Mouse (Mus musculus) cerebellum, adult 18-20 months (tissue): ENCODE results near the gene Dph1.

Experiments used
- DNase-seq, 2 experiments: peaks; one replicate each; pipeline ENCODE4 v3.0.0; 2021

Gene Dph1

DNA sequence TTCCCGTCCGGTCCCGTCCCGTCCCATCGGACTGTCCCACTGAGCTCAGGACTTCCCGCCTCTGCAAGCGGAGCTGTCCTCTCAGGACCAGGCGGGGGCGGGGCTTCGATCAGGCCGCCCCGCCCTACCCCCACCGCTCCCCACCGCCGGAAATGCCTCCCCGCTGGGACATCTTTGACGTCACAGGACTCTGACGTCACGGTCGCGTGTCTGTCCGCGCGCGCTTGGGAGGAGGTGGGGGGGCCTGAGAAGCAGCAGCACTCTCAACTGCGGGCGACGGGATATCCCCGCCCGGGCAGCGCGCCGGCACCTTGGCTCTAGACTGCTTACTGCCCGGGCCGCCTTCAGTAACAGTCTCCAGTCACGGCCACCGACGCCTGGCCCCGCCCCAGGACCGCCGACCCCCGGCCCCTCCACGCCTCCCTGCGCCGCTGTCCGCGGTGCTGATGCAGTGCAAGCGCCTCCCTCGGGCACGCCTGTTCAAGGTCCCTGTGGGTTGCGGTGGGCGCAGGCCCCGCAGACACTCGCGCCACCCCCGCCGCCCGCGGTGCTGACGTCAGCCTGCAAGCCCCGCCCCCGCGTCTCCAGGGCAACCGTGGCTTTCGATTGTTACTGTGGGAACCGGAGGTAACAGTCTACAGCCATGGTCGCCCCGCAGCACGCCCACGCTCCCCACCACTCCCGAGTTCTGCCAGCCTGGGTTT is 17.8 kb downstream of the Dph1 start:
- peak; percentile 85 to 93 for DNase-seq

DNA sequence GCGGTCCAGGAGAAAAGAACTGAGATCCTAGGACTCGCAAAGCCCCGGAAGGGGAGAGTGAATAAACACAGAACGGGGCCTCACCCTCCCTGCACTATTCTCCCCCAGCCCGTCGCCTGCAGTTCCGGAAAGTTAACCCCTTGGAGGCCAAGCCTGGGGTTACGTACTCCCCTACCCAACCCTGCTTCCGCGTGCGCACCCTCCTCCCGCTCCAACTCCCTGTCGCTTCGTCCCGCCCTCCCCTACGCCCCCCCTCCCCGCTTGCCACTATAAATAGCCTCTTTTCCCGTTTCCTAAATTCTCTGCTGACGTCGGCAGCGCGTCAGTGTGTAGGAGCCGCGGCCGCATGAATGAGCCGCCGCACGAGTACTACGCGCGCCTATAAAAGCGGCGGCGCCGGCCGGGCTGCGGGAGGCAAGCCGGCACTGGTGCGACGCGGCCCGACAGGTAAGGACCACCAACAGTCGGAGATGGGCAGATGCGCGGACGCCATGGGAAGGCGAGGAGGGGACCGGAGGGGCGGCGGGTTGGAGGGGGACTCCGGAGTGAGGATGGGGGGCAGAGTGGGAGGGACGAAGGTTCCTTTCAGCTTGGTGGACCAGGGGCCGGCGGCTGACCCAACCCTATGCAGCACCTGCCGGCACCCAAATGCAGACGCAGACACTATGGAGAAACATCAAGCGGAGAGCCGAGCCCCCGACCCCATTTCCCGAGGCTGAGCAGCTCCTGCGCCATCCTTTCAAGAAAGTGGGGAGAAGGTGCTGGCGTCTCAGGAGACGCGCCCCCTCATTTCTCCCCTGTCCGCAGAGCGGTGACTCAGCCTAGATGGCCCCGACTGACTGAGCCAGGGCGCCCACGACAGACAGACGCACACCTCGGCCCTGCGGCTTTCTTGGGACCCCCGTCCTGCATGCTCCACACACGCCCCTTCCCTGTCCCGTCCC is 18.6 kb downstream of the Dph1 start:
- DNase-seq = peak; percentile 66 to 71

DNA sequence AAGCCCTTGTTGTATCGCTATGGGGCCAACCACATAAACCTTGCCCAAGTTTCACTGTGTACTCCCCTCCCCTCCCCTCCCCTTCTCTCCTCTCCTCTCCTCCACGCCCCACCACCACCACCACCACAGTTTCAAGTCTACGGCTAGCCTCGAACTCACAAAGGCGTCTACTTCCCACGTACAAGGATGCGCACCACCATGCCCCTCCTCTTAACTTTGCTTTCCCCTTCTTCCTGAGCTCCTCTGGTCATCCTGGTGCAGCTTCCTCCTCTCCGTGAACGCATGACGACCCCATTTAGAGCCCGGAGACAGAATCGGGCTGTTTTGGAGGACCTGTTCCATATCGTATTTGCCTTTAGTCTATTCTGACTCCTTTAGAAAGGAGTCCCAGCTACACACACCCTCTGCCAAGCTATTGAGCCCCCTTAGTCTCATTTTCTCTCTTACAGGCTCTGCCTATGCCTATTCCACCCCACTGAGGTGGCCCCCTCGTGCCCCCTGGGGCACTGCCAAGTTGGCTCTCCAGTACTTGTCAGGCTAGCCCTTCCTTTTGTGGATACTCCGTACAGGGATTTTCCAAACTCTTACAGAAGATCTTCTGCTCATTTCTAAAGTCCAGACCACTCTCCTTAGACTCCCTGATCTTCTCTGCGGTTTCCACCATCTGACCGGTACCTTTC is 19.7 kb downstream of the Dph1 start:
- DNase-seq = peak in 1 of 2 experiments; percentile 53

DNA sequence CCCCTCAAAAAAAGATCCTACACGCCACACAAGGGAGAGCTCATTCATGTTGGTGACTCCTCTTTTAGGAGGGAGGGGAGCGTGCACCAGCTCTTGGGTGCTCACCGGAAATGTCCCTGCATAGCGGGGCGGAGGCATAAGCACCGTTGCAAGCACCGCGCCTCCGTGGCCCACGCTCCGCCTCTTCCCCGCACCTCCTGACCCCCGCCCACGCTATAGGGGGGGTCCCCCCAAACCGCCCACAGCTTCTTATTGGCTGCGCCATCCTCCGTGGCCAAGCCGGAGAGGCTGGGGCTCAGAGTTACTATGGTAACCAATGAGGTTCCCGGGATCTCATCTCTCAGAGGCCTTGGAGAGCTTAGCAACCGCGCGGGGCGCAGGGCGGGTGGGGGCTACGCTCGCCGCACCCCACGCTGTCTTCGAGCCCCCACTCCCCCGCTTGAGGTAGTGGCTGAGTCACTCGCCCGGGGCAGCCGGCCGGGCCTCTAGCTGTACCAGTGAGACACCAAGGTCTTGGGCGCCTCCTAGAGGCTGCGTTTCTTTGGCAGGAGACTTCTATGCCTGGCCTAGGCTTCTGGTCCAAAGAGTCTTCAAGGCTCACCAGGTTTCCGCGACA is 20.8 kb downstream of the Dph1 start:
- peak; percentile 97 to 98 for DNase-seq

DNA sequence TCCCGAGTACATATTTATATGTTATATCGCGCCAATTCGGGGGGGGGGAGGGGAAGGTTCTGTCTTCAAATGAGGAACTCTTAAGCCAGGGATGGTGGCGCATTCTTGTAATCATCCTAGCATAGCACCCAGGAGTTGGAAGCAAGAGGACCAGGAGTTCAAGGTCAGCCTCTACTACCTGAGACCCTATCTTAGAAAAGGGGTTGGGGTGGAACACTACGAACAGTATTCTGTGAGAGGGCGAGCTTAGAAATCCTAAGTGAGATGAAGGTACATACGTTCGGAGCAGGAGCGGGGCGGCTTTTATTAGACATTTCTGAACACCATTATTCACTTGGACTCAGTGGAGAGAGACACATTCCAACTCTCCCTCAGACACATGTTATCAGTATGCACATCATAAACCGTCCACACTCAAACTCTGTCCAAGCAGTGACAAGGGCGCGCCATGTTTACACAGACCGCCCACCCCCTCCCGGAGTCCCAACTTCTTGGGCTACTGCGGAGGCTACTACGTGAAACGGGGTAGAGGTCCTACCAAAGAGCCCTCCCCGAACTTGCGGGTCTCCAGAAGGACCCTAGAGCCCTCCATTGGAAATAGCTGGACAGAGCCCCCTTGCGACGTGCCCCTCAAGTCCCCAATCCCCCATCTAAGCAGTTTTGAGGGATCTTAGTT is 21.5 kb downstream of the Dph1 start, which contains the start of gene Hic1:
Hic1 (minus strand) TSS at position 115 of the 676 bp plus-strand sequence.
- DNase-seq = peak in 1 of 2 experiments; percentile 48

DNA sequence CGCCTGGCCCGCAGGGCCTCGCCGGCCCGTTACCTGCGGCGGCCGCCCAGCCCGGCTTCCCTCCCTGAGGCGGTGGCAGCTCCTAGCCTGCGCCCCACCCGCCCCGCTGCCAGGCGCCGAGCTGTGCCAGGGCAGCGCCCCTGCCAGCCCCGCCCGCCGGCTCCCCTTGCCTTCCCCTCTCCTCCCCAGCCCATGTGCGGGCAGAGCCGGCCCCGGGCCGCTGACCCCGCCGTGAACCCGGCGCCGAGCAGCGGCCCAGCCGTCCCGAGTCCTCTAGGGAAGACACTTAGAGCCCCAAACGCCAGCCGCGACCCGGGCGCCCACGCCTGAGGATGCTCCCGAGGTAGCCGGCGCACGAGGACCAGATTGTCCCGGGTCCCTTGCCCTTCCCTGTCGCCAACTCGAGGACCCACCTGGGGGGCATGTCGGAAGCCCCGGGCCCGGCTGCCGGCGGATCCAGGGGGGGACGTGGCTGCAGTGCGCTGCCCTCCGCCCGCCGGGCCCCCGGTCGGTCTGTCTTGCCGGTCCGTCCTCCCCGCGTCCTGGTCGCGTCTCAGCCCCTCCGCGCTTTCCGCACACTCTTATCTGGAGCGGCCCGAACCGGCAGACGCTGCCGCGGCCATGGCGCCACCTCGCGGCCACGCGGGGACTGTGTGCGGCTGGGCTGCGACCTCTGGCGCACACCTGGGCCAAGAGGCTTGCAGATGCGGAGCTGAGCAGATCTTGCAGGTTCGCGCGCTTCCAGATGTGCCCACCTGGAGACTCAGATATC is 22.3 kb downstream of the Dph1 start:
- DNase-seq = peak; percentile 75 to 89

DNA sequence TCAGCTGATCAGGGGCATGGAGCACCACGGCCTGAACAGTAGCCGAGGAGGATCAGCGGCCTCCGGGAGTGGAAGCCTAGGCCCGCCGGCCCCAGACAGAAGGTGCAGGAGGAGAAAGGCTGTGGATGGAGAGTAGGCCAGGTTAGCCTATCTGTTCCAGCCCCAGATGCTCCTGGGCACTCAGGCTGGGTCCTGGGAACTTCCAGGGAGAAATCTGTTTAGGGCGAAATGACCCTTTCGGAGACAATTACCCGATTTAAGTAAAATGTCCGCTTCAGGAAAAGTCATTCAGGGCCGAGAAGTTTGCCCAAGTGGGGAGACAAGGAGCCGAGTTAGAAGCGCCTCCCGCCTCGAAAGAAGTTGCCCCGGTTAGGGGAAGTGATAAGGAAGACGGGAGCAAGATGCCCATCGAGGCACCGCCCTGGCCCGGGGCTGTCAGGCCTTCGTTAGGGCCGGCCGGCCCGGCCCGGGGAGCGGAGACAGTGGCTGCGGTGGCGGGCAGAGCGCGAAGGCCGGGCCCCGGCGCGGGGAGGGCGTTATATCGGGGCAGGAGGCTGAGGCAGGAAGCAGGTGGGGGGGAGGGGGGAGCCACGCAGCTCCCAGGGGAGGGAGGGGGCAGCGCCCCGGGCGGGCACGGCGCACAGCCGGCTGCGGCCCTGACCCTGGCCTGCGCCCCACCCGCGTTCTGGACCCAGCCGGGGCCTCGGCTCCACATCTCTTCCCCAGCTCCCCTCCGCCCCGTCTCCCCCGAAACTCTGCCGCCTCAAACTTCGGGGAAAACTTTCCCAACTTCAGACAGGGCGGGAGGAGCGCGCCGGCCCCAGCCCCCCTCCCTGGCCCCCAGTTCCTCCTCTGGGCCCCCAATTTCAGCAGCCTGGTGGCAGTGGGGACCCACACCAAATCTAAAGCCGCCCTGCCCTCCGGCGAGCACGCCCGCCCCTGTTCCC is 23.1 kb downstream of the Dph1 start:
- DNase-seq = peak in 1 of 2 experiments; percentile 28

DNA sequence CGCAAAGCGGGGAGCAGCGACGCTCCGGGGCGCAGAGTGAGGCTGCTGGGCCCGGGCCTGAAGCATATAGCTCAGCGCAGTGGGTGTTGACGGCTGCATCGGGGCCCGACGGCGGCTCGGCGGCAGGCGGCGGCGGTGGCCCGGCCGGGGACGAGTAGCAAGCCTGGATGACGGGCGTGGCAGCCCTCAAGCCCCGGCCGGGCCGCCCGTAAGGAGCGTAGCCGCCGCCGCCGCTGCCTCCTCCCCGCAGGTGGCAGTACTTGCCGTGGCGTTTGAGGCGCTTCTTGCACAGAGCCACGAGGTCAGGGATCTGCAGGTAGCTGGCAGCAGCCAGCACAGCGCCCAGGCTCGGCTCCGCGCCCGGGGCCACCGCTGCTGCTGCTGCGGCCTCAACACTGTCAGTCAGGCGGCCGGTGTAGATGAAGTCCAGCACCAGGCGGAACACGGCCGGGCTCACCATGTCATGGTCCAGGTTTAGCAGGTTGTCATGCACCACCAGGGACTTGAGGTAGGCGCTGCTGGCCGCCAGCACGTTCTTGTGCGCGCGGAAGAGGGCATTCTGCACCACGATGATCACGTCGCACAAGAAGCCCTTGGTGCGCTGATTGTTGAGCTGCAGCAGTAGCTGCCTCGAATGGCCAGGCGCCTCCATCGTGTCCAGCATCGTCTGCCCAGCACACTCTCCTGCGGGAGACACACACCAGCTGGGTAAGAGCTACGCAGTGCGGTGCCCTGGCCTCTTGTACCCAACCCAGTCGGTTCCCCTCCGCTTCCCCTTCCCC is 24.0 kb downstream of the Dph1 start:
- peak; percentile 26 to 48 for DNase-seq

DNA sequence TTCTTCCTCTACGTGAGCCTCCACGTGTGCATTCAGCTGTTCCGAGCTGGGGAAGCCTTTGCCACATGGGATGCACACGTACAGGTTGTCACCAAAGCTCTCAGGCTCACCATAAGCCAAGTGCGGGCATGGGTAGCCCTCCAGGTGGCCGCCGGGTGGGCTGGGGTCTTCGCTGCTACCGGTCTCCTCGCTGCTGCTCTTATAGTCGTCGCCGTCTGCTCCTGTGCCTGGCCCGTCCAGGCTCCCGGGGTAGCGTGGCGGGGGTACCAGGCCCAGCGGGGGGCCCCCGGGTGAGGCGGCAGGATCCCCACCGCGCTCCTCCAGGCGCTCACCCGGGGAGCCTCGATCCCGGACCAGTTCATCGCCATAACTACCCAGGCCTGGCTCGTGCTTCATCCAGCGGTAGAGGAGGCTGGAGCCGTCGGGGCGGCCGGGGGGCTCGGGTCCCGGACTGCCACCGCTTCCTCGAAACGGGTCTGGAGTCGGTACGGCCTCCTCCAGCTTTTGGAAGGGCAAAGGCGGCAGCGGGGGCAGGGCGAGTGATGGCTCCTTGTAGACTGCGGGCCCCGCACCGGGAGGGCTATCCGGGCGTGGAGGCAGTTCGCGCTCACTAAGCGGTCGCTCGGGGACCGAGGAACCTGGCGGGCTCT is 24.7 kb downstream of the Dph1 start:
- DNase-seq = peak in 1 of 2 experiments; percentile 33

DNA sequence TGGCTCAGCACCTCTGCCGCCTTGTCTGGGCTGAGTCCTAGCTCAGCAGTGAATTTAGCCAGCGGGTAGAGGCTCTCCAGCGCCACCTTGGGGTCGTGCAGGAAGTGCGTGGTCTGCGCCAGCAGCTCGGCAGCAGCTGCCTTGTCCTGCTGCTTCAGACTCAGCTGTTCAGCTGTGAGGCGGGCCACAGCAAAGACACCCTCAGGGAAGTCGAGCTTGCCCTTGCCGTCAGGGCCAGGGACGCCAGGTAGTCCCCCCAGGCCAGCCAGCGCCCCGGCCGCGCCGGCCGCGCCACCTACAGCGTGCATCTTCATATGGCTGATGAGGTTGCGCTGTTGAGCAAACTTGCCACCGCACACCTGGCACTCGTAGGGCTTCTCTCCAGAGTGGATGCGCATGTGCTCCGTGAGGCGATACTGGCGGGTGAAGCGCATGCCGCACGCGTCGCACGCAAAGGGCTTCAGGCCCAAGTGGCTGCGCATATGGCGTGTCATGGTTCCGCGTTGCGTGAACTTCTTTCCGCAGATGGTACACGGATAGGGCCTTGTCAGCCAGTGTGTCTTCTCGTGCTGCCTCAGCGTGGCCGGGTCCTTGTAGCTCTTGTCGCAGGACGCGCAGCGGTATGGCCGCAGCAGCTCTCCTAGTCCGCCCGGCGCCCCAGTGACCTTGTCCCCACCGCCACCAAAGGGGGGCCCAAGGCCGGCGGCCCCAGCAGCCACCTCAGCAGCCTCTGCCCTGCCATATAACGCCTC is 25.4 kb downstream of the Dph1 start:
- peak; percentile 51 to 66 for DNase-seq

DNA sequence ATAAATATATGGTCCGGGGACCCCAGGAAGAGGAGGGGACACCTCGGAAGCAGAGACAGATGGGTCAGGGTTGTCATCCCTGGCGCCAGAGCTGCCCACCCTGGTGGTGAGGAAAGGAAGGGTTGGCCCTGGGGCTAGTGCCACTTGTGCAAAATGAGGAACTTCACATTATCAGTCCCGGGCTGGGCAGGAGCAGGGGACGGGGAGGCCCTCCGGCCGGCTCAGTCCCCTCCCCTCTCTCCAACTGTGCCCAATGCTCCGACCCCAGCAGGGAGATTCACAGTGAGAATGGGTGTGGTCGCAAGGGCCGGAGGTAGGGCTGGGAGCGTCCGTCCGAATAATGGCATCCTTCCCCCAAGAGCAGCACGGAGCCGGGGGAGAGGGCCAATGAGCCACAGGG is 26.3 kb downstream of the Dph1 start:
- DNase-seq = no peak

DNA sequence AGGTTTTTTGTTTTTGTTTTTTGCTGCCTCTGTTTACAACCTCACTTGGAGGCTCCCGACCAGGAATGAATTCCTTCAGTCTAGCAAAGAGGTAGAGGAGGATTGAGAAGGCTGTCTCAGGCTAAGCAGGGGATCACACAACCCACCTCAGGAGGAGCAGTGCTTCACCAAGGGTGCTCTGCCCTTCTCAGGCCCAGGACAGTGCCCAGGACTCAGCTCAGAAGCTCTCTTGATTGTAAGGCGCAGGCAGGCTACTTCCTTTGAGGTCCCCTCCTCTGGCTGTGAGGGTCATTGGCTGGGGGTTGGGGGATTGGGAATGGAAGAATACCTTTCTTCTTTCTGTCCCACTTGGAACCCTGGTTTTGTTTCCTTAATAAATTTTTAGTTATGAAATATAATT is 27.0 kb downstream of the Dph1 start:
- DNase-seq = no peak

DNA sequence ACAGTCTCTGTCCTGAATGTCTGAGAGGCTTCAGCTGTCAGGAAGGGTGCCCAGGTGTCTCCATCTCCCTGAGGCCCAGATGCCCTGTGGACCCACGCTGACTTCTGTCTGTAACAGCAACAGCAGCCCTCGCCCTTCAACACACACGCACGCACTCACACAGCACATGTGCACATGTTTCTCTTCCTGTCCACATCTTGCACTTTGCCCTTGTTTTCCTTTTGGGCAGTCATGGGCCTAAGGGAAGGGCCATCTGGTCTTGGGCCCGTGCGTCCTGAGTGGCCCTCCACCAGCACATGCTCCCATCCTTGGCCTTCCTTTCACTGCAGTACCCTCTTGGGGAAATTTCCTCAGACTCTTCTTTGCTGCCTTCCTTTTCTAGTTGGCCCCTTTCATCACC is 27.7 kb downstream of the Dph1 start:
- no peak for DNase-seq

DNA sequence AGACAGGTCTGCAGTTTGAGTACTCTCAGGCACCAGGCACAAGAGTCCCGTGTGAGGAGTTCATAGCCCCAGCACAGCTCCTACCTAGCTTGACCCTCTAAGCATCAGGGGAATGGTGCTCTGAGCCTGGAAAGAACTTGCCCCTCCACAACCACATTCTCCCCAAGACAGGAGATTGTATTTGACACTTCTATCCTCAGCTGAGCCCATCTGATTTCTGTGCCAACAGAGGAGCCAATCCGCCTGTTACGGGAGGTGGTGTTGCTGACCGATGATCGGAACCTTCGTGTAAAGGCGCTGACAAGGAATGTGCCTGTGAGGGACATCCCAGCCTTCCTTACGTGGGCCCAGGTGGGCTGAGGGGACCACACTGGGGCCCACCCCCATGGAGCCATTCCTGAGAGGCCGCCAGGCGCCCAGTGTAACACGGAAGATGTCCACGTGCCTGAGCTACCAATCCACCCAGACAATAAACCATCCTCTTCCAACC is 28.4 kb downstream of the Dph1 start:
- no peak for DNase-seq

DNA sequence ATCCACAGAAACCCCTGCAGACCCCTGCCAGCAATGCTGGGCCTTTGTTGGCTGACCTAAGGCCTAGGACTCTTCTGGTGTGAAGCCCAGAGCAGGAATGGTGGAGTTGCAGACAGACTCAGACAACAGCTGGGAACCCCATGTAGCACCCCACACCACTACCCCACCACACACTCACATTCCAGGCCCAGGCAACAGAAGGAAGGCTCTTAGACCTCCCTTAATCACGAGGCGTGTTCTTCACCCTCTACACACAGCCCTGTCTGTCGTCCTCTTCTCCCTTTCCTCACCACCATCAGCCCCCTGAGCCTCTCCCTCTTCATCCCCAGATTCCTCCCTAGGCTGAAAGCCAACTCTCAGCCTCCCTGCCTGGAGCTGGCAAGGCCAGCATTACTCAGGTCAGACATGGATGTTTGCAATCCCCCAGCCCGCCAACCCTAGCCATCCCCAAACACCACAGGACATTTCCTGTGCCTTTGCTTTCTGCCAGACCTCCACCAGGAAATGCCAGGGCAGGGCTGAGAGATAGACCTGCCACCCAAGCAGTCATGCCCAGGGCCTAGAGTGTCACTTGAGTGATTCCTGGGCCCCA is 29.5 kb downstream of the Dph1 start:
- DNase-seq = no peak

DNA sequence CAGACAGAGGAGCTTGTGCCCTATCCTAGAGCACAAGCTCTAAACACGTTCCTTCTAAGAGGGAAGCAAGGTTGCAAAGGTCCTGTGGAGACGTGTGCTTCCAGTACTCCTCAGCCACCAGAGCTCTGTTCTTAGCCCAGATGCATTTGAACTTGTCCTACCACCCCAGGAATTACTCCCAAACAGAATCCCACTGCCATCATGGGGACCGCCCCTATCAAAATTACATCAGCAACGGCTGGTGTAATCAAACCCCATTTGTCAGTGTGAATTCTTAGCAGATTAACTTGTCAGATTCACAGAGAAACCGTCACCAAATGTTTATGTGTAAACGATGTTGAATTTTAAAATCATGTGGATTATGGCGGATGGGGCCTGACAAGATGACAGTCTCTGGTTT is 30.1 kb downstream of the Dph1 start:
- DNase-seq = no peak

DNA sequence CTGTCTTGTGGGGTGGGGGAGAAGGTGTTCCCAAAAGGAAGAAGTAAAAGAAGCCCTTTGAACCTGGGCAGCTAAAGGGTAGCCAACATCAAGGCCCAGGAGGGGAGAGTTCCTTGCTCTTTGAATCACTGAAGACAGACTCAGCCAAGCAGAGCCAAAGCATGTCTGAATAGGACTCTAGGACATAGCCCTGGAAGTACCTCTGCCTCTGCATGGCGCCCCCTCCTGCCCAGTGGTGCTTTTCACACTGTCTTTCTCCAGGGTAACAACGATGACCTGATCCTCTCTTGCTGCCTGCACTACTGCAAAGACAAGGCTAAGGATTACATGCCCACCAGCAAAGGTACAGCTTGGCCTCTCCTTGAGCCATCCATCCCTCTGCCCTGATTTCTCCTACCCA is 31.5 kb downstream of the Dph1 start:
- no peak for DNase-seq

DNA sequence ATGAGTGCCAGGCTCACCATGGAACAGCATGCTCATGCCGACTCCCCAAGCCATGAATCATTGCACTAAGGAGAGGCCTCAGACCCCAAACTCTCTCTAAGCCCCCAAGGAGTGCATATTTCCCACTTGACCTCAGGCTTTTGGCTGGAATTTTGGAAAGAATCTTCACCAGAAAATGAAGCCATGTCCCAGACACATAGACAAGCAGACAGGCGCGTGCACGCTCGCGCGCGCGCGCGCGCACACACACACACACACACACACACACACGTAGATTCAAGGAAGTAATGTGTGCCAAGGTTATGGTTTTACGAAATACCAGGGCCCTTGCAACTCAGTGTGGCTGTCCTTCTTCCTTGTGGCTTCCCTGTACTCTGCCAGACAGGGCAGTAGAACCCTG is 32.6 kb downstream of the Dph1 start:
- no peak for DNase-seq
